Mouse (Mus musculus): ENCODE measurements around the gene Kdf1. TPM values are rescaled to one million over a fixed set of nuclear protein-coding genes. Genes with fewer than 3 reads are reported as not detected.
A peak's percentile ranks its signal among the peaks of the same experiment; 100 is the strongest.

Gene Kdf1
- 7.6 and 10.0 TPM in 2 replicates for polyA plus RNA-seq (2012; rRNA removed)

DNA sequence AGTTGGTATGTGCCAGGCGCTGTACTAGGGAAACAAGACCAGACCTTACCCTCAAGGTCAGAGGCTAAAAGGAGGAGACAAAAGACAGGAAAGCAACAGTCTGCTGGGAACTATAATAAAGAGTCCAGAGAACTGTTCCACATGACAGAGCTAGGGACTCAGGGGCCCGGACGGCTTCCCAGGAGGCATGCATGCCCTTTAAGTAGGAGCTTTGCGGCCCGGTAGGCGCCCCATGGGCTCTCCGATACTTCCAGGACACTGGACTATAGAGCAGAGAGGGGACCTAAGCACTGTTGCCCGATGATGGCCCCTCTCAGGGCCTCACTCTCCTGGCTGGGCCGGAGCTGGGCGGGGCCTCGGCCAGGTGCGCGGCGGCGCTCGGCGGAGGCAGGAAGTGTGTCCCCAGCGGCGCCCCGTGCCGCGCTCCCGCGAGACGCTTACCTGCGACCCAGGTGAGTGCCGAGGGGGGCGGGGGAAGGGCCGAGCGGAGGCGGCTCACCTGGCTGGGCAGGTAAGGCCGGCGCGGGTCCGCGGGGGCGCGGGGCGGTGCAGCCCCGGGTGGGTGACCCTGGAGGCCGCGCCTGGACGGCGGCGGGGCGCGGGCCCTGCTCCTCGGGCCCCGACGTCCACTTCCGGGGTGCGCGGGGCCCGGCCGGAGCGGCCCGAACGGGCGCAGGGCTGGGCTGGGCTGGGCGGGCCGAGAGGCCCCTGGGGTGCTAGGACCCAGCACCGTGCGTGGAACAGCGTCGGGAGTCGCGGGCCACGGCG, at the start of gene Kdf1:
Gene Kdf1 (plus strand): TSS at position 363 of the 768 bp plus-strand sequence.
- peak; percentile 74 for DNase-seq (ENCODE audit: low spot score)

DNA sequence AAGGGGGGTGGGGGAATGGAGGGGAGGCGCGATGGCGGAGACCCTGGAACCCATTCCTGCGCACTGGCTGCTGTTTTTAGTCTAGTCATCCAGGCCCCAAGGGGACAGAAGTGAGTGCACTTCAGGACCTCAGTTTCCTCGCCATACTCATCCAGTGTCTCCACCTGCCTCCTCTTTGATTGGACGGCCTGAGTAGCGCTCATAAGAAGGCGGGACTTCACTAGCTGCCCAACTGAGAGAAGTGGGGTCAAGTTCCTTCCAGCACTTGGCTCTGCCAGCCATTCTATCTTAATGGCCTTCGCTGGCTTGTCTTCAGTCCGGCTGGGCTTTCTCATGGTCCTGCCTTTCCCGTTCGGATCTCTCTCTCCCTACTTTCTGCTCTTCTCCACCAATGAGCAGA, 49.6 kb upstream of the Kdf1 start:
- DNase-seq (ENCODE audit: low spot score) = no peak

DNA sequence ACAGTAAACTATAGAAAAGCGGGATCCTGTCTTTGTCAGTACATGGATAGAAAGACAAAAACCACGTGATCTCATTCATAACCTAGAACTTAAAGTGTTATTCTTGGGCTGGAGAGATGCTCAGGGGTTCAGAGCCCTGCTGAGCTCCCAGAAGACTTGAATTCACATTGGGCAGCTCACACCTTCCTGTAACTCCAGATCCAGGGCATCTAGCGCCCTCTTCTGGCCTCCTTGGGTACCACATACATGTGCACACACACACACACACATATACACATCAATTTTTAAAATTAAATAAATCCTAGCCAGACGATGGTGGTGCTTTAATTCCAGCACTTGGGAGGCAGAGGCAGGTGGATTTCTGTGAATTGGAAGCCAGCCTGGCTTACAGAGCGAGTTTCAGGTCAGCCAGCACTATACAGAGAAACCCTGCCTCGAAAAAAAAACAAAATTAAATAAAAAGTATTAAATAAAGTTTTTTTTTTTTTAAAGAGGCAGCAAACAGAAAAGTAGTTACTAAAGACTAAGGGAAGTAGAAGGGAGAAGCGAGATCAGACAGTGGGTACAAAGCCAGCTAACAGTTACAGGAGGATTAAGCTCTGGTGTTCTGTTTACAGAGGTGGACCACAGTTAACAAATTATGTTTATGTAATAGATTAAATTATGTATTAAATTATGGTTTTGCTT, 47.5 kb upstream of the Kdf1 start:
- DNase-seq (ENCODE audit: low spot score) = no peak

DNA sequence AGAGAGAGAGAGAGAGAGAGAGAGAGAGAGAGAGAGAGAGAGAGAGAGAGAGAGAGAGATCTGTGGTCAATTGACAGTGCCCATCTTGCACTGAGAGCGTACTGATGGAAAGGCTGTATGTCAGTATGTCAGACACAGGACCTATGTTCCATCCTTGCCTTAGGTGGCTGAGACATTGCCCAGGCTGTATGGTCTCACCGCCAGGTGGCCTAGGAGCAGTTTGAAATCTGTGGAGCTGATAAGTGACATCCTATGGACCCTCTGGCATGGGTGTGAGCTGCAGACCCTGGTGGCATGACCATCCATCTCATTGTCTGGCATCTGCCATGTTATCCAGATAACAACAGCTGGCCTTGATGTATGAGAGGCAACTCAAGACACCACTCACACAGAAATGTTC, 44.9 kb upstream of the Kdf1 start:
- DNase-seq (ENCODE audit: low spot score) = no peak

DNA sequence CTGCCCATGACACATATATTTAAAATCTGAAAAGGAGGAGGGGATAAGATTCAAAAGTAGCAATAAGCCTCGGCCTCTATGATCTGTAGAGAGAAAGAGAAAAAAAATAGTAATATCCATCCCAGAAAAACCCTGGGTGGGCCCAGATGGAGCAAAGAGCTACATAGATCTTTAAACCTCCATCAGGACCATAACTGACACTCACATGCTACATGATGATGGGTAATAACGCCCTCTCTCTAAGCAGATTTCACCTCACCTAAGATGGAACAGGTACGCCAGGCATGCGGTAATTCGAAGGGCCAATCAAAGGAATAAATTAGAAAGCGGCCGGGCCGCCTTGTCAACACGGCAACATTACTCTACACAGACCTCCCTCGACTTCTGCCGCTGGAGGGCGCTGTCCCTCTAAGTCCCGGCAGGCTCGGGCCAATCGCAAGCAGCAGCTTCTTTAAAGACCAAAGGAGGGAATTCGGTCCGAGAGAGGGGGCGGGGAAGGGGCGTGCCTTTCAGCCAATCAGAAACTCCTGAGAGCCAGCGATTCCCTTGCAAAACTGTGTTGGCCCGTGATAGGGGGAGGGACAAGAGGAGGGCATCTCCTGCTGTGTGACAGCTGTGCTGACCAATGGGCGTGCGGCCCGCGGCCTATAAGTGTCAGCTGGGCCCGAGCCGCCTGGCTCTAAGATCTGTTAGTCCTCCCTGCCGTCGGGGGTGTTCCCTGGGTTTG, 39.1 kb upstream of the Kdf1 start, which contains the start of gene Tent5b:
Gene Tent5b (plus strand): TSS at position 675 of the 727 bp plus-strand sequence.
- DNase-seq (ENCODE audit: low spot score) = peak; percentile 97

DNA sequence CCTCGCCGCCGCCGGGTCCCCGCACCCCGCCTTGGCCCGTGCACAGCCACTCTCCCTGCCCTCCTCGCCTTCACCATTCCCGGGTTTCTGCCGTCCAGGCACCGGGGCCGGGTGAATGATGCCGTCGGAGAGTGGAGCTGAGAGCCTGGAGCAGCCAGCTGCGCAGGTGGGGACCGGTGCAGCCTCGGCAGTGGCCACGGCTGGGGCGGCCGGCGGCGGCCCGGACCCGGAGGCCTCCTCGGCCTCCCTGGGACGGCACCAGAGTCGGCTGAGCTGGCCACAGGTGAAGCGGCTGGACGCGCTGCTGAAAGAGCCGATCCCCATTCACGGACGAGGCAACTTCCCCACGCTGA, 38.6 kb upstream of the Kdf1 start:
- no peak for DNase-seq (ENCODE audit: low spot score)

DNA sequence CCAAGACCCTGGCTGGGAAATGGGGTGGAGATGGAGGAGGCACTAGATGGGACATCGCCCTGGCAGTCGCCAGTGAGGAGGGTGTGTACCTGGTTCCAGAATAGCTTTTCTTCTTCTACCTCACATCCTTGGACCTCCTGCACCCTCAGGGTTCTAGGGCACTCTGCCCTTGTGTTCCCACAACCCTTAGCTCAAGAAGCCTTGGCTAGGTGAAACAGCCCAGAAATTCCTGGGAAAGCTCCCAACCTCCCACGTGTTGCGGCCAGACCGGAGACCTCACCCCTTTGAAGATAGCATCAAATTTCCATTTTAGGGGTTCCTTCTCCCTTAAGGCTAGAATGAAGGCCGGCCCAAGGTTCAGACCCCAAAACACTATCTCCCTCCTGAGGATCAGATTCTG, 38.0 kb upstream of the Kdf1 start:
- DNase-seq (ENCODE audit: low spot score) = no peak

DNA sequence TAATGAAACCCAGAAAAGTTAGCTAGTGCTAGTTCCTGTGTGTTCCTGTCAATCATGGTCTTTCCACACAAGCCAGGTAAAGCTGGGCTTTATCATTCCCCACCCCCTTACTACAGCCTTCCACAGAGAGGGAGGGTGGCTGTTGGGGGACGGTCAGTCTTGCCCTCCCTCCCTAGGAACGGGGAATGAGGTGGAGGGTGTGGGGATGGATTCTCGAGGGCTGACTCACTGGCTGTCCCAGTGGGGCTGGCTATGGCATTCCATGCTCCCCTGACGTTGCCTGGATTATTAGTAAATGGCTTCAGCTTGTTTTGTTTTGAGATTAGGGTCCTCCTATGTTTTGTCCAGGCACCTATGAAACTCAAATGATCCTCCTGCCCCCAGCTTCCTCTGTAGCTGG, 37.3 kb upstream of the Kdf1 start:
- no peak for DNase-seq (ENCODE audit: low spot score)

DNA sequence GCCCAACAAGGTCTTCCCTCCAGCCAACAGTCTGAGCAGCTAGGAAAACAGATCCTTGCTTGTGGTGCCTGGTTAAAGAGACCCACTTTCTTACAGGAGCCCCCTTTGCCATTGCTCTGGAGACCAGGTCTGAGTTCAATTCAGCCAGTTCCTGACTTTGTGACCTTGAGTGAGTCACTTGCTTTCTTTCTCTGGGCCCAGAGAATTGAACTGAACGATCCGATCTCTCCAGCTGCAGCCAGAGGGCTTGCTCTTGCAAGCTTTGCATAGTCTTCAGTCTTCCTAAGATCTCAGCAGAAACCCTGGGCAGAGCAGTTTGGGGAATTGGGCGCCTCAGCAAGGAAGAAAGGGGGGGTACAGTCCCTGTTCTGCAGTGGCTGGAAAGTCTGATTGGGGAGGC, 36.3 kb upstream of the Kdf1 start:
- DNase-seq (ENCODE audit: low spot score) = no peak

DNA sequence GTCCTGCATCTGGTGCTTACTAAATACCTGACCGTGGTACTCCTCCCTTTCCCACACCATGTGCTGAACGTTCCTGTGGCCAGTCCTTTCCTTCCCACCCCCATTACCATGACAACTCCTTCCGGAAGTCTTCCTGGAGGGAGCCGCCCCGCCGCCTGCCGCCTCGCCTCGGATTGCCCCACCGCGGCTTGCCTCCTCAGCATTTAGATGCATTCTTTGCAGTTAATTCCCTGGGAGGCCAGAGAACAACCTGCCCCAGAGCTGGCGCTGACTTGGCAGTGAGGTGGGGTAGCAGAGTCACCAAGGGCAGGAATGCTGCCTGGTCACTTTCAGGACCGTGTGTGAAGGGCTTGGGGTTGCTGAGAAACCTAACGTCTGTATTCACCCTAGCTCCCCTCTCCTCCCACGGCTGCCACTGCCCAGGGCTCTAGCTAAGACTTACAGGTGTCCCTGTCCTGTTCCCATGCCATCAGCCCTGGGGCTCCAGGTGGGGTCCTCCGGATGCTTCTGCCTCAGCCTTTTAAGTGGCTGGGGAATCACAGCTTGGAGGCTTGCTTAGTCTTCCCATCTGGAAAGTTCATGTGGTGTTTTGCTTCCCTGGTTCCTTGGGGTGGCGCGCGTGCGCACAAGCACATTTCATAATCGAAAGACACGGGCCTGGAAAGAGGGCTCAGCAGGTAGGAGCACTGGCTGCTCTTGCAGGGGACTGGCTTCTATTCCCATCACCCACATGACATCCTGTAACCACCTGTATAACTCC, 34.3 kb upstream of the Kdf1 start:
- no peak for DNase-seq (ENCODE audit: low spot score)

DNA sequence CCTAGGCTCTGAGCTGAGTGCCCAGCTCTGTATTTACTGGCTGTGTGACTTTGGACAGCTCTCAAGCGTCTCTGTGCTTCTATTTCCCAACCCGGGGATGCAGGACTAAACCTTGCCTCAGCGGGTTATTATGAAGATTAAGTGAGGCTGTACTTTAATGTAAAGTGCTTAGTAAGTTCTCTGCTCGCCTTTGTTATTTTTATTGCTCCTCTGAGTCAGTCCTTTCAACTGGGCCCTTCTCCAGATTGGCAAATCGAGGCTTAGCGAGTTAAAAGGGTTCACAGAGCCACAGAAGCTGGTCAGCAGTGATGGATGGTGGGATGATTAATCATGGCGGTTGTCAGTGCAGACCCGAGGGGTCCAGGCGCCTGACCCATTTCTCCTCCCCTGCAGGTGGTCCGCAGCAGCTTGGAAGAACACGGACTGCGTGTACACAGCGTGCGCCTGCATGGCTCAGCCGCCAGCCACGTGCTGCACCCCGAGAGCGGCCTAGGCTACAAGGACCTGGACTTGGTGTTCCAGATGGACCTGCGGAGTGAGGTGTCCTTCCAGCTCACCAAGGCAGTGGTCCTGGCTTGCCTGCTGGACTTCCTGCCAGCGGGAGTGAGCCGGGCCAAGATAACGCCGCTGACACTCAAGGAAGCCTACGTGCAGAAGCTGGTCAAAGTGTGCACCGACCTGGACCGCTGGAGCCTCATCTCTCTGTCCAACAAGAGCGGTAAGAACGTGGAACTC, 32.9 kb upstream of the Kdf1 start:
- no peak for DNase-seq (ENCODE audit: low spot score)

DNA sequence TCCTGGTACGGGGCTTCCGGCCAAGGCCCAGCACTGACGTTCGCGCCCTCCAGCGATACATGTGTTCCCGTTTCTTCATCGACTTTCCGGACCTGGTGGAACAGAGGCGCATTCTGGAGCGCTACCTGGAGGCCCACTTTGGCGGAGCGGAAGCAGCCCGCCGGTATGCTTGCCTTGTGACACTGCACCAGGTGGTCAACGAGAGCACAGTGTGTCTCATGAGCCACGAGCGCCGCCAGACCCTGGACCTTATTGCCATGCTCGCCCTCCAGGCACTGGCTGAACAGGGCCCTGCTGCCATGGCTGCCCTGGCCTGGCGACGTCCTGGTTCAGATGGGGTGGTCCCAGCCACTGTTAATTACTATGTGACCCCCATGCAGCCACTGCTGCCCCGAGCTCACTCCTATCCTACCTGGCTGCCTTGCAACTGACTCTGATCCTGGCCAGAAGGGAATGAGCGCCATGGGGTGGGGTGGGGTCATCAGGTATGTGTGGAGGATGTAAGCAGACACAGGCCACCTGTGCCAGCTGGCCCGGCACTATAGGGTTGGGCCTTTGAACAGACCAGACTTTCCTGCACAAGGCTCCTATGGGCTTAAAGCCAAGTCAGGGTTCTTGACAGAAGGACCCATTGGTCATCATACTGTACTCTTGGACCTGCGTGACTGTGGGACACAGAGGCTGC, 31.9 kb upstream of the Kdf1 start:
- DNase-seq (ENCODE audit: low spot score) = no peak

DNA sequence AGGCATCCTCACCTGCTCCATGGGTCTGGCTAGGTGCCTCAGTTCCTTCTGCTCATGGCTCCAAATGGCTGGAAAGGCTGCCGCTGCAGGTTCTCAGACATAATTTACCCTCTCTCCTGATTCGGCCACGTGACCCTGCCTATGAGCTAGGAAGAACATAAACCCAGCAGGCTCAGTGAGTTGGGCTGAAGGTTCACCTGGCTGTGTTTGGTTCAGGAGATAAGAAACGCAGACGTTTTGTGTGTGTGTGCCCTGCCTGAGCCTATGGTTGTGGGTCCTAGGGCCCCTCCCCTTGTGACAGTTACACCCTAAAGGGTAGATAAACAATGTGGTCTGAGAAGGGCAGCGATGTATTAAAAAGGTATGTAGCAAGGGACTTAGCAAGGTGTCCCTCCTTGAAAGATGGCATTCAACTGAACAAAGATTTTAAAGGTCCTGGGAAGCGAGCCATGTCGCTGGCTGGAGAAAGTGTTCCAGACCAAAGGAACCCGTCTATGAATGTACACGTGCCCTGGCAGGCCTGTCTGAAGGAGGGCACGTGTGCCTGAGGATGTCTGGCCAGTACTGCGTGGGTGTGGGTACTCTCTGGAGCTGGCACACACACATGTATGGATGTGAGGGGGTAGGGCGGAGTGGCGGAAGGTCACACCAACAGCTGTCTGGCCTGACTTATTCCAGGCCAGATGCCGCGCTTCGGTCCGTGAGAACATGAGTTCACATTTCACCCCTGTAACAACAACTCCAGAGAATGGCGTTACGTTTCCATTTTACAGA, 30.0 kb upstream of the Kdf1 start:
- DNase-seq (ENCODE audit: low spot score) = no peak

DNA sequence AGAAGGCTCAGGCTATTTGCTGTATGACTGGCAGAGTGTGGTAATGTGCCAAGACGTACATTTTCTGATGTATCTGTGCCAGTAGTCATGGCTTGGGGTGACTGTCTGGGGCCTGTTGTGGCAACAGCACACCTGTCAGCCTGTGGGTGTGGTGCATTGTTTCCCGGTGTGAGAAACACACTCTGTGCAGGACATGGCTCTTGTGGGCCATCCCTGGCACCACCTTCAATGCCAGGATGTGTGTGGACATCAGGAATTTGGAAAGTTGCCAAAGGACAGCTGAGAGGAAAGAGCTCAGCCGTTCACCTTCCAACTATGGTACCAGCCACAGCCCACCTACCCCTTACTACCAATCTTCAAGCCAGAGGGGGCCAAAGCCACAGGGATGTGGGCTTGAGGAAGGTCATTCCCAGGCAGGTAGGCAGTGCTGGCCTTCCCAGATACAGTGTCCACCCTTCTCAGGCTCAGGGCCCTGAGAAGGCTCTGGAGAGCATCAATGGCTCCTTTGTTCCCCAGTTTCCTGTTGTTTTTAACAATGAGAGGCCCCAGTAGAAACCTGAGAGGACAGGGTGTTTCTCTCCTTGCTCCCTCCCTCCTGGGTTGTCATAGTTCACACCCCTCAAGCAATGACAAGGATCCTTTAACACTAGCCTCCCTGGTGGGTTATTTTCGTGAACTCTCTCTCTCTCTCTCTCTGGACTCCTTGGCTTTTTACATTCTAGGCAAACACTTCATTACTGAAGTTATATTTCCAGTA, 29.1 kb upstream of the Kdf1 start:
- no peak for DNase-seq (ENCODE audit: low spot score)

DNA sequence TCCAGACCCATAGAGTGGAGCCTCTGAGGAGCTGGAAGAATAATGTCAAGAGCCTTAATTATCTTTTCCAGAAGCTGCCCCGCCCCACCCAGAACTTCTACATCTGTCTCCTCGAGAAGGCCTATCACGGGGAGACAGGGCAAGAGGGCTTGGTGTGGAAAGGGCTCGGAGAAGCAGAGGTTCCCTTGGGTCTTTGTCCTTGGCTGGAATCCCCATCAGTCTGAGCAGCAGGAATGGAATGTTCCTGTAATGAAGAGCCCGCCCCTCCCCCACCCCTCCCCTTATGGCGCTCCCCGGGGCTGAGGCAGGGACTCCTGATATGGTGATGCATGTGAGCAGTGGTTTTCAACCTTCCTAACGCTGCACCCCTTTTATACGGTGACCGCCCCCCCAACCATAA, 27.0 kb upstream of the Kdf1 start:
- no peak for DNase-seq (ENCODE audit: low spot score)

DNA sequence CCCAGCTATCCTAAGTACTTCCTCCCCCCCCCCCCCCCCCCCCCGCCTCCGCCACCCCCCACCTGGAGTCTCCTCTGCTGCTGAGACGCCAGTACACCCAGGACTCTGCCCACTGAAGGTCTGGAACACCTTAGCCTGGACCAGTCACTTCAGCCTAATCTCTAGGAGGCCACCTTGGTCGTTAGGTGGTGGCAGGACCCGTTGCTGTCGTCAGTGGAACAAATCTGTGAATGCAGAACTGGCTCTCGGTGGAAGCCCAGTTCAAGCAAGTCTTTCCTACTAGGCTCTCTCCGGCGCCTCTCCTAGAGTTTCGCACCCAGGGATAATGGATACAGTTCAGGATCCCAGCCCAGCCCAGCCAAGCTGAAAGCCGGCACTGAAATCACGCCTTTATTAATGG, 24.9 kb upstream of the Kdf1 start:
- no peak for DNase-seq (ENCODE audit: low spot score)

DNA sequence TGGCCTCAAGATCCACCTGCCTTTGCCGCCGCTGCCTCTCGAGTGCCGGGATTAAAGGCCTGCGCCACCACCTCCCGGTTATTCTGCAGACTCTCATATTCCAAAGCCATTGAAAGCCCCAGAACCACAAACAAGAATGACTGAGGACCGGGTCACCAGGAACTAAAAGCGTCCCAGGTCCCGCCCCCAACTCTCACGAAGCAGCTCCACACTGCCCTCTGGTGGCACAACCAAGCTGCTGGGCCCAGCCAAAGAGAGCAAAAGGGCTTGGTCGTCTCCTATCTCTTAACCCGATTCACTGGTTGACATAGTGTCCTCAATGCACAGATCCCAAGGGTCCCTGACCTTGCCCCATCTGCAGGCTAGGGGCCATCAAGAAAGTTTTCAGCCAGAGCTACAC, 24.3 kb upstream of the Kdf1 start:
- peak; percentile 87 for DNase-seq (ENCODE audit: low spot score)

DNA sequence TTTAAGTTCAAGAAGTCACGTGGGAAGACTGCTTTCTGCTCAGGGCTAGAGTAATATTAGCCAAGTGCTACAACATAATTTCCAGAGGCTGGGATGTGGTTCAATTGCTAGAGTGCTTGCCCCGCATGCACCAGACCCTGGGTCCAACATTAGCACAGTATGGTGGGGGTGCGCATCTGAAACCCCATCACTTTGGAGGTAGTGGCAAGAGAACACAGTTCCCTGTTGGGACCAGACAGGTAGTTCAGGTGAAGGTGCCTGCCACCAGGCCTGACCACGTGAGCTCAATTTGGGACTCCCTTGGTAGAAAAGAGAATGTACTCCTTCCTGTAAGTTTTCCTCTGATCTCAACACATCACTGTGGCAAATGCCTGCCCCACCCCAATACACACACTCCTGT, 23.9 kb upstream of the Kdf1 start:
- no peak for DNase-seq (ENCODE audit: low spot score)

DNA sequence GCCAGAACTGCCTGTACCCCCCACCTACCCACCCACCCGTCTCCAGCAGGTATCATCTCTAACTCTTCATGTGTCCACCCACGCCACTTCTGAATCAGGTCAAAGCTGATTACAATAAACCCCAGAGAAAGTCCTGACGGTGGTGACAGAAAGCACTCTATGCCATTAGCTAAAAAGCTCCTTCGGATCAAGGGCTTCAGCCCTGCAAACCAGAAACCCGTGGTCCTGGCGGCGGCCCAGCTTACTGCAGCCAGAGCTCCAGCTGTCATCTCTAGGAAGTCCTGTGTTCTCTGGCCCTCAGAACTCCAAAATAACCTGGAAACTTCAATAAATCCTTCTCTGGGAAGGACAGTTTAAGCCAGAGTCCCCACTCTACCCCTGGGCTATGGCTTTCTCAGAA, 23.1 kb upstream of the Kdf1 start:
- no peak for DNase-seq (ENCODE audit: low spot score)
